Mouse (Mus musculus): ENCODE measurements around the gene Vamp2. TPM values are rescaled to one million over a fixed set of nuclear protein-coding genes. Genes with fewer than 3 reads are reported as not detected.

The Vamp2 gene
- total RNA-seq, 2 experiments from 2014 or later, result 61.1 to 70.4 TPM

DNA sequence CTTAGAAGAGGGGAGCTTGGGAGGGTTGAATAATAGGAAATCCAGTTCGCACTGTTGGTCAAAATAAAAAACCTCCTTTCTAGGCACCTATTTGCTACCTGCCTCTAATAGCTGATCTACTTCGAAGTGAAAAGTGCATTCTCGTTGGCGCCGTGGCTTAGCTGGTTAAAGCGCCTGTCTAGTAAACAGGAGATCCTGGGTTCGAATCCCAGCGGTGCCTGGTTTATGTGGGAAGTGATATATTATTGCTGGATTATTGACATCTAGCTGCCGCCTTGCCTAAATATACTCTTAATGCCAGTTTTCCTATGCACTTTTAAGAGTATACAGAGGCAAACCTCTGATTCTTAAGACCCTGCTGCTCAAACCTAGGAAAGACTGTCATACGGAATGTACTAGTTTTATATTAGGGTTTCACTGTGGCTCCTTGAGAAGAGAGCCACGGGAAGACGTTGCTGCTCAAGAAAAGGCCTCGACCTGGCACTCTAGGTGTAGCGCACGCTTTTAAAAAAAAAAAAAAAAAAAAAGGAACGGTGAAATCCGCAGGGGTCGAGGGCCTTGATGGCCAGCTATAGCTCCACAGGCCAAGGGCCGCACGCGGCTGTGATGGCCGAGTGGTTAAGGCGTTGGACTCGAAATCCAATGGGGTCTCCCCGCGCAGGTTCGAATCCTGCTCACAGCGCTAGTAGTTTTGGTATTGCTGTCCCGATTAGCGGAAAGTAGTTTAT lies 22.2 kb downstream of the Vamp2 start:
- peak; percentile 92 to 94 for DNase-seq (ENCODE audit: low spot score in 2 of 2)

DNA sequence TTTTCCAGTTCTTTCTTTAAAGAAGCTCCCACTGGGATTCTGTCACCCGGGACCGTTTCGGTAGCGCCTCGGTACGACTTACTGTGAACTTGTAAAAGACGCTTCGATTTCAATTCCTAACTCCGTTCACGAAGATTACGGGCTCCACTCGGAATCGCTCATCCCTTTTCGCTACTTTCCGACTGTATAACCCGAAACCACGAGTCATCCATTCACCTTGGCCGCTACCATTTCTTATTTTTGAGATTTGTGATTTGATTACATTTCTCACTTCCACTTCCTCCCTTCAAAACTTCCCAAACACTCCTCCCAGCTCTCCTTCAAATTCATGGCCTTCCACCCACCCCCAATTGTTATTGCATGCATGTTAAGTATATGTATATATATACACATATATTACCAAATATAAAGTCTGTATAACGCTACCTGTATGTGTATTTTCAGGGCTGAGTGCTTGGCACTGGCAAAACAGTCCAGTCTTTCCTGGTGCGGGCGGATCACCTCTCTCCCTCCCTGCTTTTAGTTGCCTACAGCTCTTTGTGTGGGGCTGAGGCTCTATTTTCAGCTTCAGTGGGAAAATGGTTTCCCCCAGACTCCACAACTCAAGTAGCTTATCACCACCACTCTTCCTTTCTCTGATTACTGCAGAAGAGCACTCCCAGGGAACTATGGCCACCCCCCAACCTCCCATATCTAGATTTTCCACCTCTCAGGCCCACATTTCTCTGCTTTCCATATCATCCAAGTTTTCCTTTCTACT lies 22.9 kb downstream of the Vamp2 start:
- DNase-seq (ENCODE audit: low spot score in 2 of 2), result no peak

DNA sequence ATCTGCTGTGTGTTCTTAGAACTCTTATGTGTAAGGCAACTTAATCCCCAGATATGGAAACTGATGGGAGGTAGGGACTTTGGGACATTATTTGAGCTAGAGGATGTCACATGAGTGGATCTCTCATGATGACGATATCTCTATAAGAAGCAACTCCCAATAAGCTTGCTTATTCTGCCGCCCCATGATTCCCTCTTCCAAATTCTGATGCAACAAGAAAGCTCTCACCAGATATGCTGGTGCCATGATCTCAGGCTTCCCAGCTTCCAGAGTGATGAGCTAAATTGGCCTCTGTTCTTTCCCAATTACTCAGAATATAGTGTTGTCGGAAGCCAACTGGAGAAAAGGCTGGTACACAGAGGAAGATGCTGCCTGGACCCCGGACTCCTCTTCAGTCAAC lies 23.6 kb downstream of the Vamp2 start:
- no peak for DNase-seq (ENCODE audit: low spot score in 2 of 2)

DNA sequence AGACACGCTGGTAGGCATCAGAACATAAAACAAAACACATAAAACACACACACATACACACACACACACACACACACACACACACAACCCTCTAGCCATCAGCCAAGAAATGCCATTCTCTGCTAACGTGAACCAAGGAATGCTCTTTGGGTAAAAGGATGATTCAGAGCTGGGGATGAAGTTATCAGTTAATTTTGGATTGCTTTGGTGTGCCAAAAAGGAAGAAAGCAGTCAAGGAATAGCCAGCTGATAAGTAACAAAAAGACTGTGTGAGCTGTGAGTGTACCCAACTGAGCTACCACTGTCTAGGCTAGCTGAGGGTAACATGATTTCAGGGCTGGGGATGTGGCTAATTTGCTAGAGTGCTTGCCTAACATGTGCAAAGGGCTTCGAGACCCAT lies 25.7 kb downstream of the Vamp2 start:
- no peak for DNase-seq (ENCODE audit: low spot score in 2 of 2)

DNA sequence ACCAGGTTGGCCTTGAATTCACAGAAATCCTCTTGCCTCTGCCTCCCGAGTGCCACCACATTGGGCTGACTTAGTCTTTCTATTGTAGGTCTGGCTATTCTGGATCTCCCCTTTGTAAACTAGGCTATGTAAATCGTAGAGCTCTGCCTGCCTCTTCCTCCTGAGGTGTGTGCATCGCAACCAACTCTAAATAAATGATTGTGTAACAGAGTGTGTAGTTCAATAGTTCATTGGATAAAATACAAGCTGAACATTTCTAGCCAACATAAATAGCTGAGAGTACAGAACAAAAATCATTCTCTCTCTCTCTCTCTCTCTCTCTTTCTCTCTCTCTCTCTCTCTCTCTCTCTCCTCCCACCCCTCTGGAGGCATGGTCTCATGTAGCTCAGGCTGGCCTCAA lies 26.3 kb downstream of the Vamp2 start:
- DNase-seq (ENCODE audit: low spot score in 2 of 2), result no peak

DNA sequence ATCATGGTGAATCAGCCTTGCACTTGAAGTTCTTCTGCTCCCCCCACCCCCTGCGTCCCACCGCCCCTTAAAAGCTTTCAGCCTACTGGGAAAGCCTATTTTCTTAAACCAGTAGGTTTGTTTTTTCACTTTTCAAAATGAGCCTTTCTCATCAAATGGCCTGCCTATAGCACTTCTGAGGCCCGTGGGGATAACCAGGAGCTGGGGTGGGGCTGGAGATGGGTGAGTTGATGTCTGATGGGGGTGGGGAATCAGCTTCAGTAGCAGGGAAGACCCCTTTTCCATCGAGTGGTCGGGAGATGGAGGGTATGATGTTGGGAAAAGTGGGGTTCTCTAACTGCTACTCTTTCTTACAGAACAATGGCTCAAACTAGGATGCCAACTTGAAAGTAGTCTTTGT lies 28.6 kb downstream of the Vamp2 start:
- DNase-seq (ENCODE audit: low spot score in 2 of 2), result no peak

DNA sequence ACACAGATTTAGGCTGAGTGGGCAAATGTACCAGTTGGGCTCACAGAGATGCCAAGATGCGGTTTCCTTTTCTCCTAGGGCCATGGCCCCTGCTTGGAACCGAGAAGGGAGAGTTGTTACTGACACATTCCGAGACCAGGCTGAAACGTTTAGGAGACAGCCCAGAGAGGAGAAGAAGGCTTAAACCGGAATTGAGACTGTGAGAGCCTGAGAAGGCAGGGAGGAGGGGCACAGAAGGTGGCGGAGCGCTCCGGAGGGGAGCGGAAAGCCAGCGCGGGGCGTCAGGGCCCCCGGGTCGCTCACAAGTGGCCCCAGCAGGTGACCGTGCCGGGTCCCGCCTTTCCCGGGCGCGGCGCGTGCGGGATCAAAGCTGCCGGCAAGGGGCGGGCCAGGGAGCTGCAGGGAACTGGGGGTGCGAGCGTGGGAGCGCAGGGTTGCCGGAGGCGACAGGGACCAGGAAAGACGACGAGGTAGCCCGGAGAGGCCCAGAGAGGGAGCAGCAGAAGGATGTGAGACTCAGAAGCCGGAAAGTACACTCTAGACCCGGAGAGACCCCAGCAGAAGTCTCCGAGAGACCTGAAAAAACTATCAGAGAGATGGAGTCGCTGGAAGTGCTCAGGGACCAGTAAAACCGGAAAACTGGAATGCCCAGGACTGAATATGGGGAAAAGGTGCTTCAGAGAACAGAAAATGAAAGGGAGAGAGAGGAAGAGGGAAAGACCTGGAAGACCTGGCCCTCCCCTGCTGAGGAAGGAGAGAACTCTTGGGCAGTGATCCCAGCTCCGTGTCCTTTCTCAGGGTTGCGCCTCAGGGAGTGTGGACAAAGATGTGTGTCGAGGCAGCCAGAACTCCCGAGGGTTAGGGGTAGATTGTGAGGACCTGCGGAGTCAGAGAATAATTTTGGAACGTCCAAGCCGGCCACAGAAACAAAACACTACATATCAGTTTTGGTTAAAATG lies 29.7 kb downstream of the Vamp2 start:
- peak in 1 of 2 experiments; percentile 48 for DNase-seq (ENCODE audit: low spot score in 2 of 2)

DNA sequence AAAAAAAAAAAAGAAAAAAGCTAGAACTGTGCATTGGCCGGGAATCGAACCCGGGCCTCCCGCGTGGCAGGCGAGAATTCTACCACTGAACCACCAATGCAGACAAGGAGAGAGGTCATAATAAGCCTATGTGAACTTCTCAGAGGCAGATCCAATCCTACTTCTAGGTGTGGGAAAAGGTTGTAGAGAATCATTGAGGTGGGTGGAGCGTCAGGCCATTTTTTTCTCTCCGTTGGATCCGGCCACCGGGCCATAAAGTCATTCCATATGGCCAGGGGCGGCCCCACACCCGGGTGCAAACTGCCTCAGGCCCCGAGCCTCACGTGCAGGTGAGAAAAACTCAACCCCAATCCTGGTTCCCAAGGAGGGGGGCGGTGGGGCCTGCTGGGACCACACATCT lies 30.5 kb downstream of the Vamp2 start:
- peak; percentile 58 to 72 for DNase-seq (ENCODE audit: low spot score in 2 of 2)

DNA sequence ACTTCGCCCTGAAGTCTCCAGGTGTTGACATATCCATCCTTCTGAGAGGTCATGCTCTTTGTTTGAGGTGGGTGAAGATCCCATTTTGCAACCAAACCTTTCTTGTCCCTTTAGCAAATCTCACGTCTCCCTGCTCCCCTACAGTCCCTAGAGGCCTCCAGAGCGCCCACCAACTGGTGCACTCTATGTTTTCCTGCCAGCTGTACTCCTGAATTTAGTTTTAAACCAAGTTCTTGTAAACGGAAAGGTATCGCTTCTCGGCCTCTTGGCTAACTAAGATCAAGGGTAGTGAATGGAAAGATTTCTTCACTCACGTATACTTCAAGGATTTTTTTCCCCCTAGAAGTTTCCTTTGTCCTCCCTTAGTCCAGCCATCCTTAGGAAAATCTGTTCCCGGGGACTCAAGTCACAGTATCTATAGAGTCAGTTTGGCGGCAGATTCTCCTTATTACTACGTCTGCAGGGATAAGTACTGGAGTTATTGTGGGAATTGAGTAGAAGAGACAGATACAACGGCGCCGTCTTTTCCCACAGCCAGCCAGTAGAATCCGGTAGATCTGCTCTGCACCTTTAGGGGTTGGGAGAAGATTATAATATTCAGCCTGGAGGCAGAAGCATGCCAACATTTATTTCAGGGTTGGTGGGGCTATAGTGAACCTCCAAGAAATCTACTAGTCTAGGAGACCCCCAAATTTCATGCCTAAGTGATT lies 31.3 kb downstream of the Vamp2 start:
- no peak for DNase-seq (ENCODE audit: low spot score in 2 of 2)

DNA sequence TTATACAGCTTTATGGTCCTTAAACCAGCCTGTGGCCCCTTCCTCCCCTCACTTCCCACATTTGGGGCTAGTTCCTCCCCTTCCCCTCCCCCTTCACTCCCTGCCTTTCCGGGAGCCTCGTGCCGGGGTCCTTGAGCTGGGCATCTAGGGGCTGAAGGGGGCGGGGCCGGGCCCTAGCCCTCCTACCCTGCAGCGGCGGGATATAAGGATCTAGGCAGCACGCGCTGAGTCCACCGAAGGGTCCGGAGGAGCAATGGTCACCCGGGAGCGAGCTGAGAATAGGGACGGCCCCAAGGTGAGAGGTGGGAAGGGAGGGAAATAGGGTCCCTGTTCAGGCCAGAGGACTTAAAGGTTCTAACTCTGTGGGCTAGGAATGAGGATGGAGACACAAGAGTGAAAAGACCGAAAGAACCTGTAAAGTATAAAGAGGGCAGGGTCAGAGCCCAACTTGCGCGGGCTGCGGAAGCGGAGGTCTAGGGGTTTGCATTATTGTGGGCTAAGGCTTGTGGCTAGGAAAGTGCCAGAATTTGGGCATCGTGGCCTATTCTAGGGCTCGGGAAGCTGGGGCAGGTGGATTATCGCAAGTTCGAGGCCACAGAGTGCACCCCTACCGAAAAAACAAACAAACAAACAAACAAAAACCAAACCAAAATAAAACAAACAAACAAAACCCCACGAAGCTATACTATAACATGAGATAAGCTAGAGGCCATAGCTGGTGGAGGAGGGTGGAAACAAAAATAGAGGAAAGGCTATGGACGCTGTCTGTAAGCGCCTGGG lies 32.1 kb downstream of the Vamp2 start, which contains the start of gene Hes7:
TSS of gene Hes7 (plus strand) at position 184 of the 780 bp plus-strand sequence.
- DNase-seq (ENCODE audit: low spot score in 2 of 2), result no peak

DNA sequence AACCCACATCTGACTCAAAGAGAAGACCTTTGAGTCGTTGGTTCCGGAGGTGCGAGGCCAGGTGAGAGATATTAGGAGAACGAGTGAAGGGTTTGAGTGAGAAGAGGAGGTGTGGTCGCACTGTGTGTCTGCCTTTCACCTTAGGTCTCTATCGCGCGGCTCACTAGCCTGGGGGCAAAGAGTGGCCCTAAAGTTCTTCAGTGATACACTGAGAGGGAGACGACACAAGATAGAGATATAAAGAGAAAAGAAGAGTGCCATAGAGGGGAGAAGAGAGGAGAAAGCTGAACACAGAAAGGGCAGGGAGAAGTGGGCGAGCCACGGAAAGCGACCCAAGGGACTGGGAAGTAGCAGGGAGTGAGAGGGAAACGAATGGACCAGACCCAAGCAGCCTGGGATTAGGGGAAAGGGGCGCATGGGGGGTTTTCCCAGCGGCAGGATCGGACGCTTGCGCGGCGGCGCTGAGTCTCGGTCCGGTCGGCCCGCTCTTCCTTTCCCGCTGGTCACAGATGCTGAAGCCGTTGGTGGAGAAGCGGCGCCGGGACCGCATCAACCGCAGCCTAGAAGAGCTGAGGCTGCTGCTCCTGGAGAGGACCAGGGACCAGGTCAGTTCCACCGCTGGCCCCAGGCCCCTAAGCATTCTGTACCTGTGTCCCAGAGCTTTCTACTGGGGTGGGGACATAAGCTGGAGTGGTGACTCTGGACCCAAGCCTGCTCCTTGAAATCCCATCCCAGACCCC lies 32.9 kb downstream of the Vamp2 start:
- no peak for DNase-seq (ENCODE audit: low spot score in 2 of 2)

DNA sequence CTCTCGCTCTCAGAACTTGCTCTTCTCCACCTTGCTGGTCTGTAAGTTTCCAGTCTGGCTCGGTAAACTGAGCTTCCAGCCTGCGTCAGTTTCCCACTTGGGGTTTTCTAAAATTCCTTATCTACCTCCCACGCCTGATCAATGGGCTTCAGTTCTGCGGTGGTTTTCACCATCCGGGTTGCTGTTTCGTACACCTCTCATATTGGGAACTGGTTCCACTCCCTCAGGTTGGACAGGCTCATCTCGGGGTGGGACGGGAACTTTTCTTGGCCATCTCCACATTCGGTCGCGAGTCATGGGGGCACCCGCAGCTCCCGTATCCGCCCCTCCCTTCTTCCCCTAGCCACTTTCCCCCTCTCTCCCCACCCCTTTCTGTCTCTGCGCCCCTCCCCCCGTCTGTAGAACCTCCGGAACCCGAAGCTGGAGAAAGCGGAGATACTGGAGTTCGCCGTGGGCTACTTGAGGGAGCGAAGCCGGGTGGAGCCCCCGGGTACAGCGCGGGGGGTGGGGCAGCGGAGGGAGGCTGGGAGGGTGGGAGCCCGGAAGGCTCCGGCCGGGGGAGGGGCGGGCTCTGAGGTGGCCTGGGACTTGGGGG lies 33.5 kb downstream of the Vamp2 start:
- no peak for DNase-seq (ENCODE audit: low spot score in 2 of 2)

DNA sequence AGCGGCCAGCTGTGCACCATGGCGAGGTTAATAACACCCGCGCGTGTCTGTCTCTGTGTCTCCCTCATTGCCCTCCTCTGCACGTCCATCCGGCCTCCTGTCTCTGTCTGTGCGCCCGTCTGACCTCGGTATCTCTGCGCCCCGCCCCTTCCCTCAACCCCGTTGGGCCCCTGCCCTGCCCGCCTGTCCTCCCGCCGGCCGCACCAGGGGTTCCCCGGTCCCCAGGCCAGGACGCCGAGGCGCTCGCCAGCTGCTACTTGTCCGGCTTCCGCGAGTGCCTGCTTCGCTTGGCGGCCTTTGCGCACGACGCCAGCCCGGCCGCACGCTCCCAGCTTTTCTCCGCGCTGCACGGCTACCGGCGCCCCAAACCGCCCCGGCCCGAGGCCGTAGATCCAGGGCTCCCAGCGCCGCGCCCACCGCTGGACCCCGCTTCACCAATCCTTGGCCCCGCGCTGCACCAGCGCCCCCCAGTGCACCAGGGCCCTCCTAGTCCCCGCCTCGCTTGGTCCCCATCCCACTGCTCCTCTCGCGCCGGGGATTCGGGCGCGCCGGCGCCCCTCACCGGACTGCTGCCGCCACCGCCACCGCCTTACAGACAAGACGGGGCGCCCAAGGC lies 34.2 kb downstream of the Vamp2 start, which contains the start of gene 9130213A22Rik:
TSS of gene 9130213A22Rik (minus strand) at position 254 of the 616 bp plus-strand sequence.
- peak; percentile 86 to 91 for DNase-seq (ENCODE audit: low spot score in 2 of 2)

DNA sequence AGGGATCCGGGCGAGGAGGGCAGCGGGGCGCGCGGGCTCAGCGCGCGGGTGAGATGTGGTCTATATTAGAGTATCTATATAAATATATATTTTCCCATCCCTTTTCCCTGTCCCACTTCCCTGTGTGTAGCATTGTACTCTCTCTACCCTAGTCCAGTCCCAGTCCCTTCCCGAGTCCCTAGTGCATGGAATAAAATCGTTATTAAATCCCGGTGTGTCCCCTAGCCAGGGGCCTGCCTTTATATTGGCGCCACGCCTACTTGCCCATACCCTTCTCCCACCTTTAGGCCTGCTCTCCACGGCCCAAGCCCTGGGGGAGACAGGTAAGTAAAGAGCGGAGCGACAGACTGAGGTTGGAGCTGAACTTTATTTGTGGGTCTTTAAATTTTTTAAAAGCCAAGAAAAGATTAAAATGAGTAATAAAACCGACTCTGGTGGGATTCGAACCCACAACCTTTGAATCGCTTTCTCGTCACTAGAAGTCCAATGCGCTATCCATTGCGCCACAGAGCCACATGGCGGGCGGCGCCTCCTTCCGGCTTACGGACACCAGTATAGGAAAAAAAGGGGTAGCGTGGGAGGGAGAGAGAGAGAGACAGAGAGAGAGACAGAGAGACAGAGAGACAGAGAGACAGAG lies 34.9 kb downstream of the Vamp2 start:
- peak; percentile 78 to 87 for DNase-seq (ENCODE audit: low spot score in 2 of 2)

DNA sequence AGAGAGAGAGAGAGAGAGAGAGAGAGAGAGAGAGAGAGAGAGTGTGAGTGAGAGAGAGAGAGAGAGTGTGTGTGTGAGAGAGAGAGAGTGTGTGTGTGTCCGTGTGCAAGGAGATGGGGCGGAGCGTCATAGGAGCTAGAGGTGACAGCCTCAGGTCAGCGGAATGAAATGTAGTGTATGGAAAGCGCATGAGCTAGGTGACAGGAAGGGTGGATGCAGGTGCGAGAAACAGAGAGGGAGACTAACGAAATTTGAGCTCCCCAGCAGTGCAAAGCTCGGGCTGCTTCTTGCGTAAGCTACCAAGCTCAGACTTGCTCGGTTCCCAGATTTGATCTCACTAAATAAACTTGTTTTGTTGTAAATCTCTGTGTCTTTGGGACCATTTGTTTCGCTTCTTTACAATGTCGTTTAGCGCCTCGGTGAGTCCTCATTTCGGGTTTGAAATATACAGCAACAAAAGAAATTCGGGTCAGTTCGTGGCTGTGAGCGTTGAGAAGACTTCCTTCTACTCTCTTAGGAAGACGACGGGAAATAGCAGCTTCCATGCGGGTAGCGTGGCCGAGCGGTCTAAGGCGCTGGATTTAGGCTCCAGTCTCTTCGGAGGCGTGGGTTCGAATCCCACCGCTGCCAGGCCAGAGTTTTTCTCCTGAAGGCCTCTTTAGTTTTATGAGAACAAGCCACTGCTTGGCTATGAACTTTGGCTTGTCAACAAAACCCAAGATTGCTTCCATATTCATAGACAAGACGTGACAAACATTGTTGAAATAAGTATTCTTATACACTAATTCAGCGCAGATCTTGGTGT lies 35.6 kb downstream of the Vamp2 start:
- DNase-seq (ENCODE audit: low spot score in 2 of 2), result peak; percentile 64 to 84

DNA sequence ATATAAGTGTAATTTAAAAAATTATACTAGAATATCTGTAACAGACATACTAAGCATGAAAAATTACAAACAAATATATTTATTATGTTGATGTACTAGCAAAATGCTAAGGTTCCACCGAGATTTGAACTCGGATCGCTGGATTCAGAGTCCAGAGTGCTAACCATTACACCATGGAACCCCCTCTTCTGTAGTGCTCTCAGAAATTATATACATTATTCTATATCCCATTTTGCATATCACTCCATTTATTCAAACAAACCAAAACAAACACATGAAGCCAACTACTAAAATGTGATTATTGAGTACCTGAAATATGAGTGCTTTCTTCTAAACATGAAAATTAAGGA lies 36.2 kb downstream of the Vamp2 start:
- peak in 1 of 2 experiments; percentile 59 for DNase-seq (ENCODE audit: low spot score in 2 of 2)

All from gastrocnemius, postnatal 4 days (tissue).